Mouse (Mus musculus): ENCODE measurements at regions not wholly inside any gene's neighbourhood (a gene's known extent, or its start where the extent isn't known, plus 50 kb on each side); places are given as distances from the start of the nearest gene placed in this dataset.

DNA sequence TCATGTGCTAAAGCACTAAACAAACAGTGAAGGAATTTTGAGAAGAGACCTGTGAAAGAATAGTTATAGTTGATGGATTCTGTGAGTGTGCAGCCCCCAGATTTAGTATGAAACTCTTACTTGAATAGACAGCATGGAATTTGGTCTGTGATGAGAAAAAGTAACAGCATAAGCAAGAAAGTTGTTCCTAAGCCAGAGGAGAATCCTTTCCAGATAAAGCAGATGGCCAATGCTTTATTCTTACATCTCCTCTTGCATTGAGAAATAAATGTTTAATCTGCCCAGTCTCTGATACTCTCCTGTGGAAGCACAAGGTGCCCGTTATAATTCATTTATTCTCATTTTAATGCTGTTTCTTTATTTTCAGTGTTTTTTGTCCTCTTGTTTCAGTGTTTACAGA, 263.5 kb downstream of the Tecrl start:
- H3K36me3 ChIP-seq (ENCODE audit: control insufficient read depth, insufficient read depth, low read length), result no peaks in the 10 kb centered on the region
- H3K4me1 ChIP-seq (ENCODE audit: control insufficient read depth, insufficient read depth, low read length), result no peaks in the 10 kb centered on the region
- no peak for ATAC-seq (ENCODE audit: insufficient number of reproducible peaks, insufficient read depth, low FRiP score, low read depth)
- H3K9ac ChIP-seq (replicated peaks; ENCODE audit: low read depth, low read length), result no peak overlapping the region
- no peaks in the 10 kb centered on the region for H3K27me3 ChIP-seq (ENCODE audit: control insufficient read depth, insufficient read depth, low read length)
- H3K27ac ChIP-seq (ENCODE audit: low read length), result no peak overlapping the region
- WGBS, result 98% methylated on average over 1 of the region's 1 CpGs
- H3K4me3 ChIP-seq (ENCODE audit: low read depth, low read length), result no peak overlapping the region
- no peaks in the 10 kb centered on the region for H3K9me3 ChIP-seq (ENCODE audit: control insufficient read depth, low read depth, low read length)
- H3K4me2 ChIP-seq (replicated peaks; ENCODE audit: low read depth, low read length), result no peak overlapping the region

DNA sequence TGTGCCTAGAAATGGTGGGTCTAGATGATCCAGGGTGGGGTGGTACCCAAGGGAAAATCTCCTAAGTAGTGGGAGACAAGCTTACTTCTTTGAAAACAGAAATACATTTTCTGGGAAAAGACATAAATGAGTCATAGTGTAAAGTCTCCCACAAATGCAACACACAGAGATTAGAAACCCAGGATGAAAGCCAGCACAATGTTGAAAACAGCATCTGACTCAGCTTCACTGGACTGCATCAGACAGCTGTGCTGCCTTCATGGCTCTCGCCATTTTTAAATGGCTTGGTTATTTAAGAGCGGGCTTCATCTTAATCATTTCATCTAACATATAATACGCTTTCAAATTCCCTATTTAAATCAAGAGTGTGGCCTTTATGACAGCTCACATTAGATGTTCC, 300.2 kb downstream of the Tecrl start:
- Histone ChIP-seq H3K4me2 (replicated peaks; ENCODE audit: low read depth, low read length) (no peak overlapping the region), H3K4me3 (ENCODE audit: low read depth, low read length) (no peak overlapping the region), H3K27ac (ENCODE audit: low read length) (no peak overlapping the region), H3K36me3 (ENCODE audit: control insufficient read depth, insufficient read depth, low read length) (no peaks in the 10 kb centered on the region), H3K27me3 (ENCODE audit: control insufficient read depth, insufficient read depth, low read length) (no peaks in the 10 kb centered on the region), H3K4me1 (ENCODE audit: control insufficient read depth, insufficient read depth, low read length) (no peaks in the 10 kb centered on the region), H3K9ac (replicated peaks; ENCODE audit: low read depth, low read length) (no peak overlapping the region), H3K9me3 (ENCODE audit: control insufficient read depth, low read depth, low read length) (no peaks in the 10 kb centered on the region)
- 79% methylated on average over 3 of the region's 3 CpGs for WGBS
- no peak for ATAC-seq (ENCODE audit: insufficient number of reproducible peaks, insufficient read depth, low FRiP score, low read depth)

DNA sequence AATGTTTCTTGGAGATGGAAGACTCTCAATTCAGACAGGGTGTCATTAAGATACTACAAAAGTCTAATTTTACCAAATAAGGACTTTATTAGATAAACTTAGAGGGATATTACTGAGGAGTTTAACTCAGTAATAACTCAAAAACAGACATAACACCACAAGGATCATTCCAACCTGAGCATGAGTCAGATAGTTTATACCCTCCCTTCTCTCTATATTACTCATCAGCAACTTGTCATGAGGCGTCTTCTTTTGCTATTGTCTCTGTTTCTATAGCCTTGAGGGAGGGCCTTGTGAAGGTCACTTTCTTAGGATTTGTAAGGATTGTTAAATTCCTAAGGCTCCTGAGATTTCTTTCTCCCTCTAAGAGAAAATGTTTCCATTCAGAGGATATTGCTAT, 307.8 kb downstream of the Tecrl start:
- Histone ChIP-seq H3K9me3 (ENCODE audit: control insufficient read depth, low read depth, low read length) (no peaks in the 10 kb centered on the region), H3K4me3 (ENCODE audit: low read depth, low read length) (no peak overlapping the region), H3K27me3 (ENCODE audit: control insufficient read depth, insufficient read depth, low read length) (no peaks in the 10 kb centered on the region), H3K27ac (ENCODE audit: low read length) (no peak overlapping the region), H3K4me1 (ENCODE audit: control insufficient read depth, insufficient read depth, low read length) (no peaks in the 10 kb centered on the region), H3K9ac (replicated peaks; ENCODE audit: low read depth, low read length) (no peak overlapping the region), H3K36me3 (ENCODE audit: control insufficient read depth, insufficient read depth, low read length) (no peaks in the 10 kb centered on the region), H3K4me2 (replicated peaks; ENCODE audit: low read depth, low read length) (no peak overlapping the region)
- no peak for ATAC-seq (ENCODE audit: insufficient number of reproducible peaks, insufficient read depth, low FRiP score, low read depth)
- 79% methylated on average over 1 of the region's 1 CpGs for WGBS

DNA sequence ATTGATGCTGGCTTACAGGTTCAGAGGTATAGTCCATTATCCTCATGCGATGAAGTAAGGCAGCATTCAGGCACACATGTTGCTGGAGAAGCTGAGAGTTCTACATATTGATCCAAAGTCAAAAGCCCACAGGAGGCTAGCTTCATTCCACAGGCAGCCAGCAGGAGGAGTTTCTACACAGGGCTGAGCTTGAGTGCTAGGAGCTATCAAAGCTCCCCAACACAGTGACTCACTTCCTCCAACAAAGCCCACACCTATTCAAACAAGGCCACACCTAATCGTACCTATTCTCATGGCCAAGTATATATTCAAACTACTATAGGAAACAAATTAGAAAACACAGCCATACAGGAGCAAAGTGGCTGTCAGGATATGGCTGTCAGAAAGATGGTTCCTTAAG, 325.3 kb downstream of the Tecrl start:
- Histone ChIP-seq H3K27me3 (ENCODE audit: control insufficient read depth, insufficient read depth, low read length) (no peaks in the 10 kb centered on the region), H3K9ac (replicated peaks; ENCODE audit: low read depth, low read length) (no peak overlapping the region), H3K36me3 (ENCODE audit: control insufficient read depth, insufficient read depth, low read length) (no peaks in the 10 kb centered on the region), H3K9me3 (ENCODE audit: control insufficient read depth, low read depth, low read length) (no peaks in the 10 kb centered on the region), H3K27ac (ENCODE audit: low read length) (no peak overlapping the region), H3K4me3 (ENCODE audit: low read depth, low read length) (no peak overlapping the region), H3K4me1 (ENCODE audit: control insufficient read depth, insufficient read depth, low read length) (no peaks in the 10 kb centered on the region), H3K4me2 (replicated peaks; ENCODE audit: low read depth, low read length) (no peak overlapping the region)
- ATAC-seq (ENCODE audit: insufficient number of reproducible peaks, insufficient read depth, low FRiP score, low read depth), result 0 out of 2 replicates have a peak, but pooled peaks have one; percentile 49
- 79% methylated on average over 2 of the region's 2 CpGs for WGBS

DNA sequence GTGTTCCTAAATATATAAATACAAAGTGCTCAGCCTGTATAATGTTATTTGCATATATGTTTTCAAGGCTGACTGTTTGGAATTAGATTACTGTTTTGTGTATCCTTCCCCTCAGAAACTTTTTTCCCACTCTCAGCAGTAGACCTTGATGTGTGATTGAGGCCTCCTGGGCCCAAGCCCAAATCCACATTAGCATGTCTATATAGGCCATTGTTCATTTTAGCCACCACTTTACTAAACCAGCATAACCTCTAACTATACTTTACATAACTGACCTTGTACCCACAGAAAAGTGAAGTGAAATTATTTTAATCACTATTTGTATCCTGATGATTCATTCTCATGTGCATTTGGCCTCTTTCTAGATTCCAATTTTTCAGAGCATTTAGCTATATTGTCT, 349.0 kb downstream of the Tecrl start:
- Histone ChIP-seq H3K4me1 (ENCODE audit: control insufficient read depth, insufficient read depth, low read length) (no peaks in the 10 kb centered on the region), H3K36me3 (ENCODE audit: control insufficient read depth, insufficient read depth, low read length) (no peaks in the 10 kb centered on the region), H3K9ac (replicated peaks; ENCODE audit: low read depth, low read length) (no peak overlapping the region), H3K4me3 (ENCODE audit: low read depth, low read length) (no peak overlapping the region), H3K27ac (ENCODE audit: low read length) (no peak overlapping the region), H3K4me2 (replicated peaks; ENCODE audit: low read depth, low read length) (no peak overlapping the region), H3K9me3 (ENCODE audit: control insufficient read depth, low read depth, low read length) (no peaks in the 10 kb centered on the region), H3K27me3 (ENCODE audit: control insufficient read depth, insufficient read depth, low read length) (no peaks in the 10 kb centered on the region)
- ATAC-seq (ENCODE audit: insufficient number of reproducible peaks, insufficient read depth, low FRiP score, low read depth), result no peak

DNA sequence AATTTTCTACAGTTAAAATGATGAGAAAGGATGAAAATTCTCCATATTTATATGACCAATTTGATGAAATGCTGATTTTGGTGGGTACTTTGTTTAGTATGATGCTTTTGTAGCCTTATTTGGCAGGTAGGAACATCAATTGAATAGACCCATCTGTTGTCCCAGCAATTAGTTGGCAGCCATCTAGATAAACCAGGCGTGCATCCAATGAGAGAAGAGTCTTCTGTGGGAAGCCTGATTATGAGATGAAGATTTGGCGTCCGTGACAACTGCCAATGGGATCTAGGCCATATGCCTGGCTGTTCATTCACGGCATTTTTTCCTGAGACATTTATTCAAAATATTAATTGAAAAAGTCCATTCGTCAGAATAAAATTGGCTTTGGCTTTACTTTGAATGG, 365.9 kb downstream of the Tecrl start:
- Histone ChIP-seq H3K4me3 (ENCODE audit: low read depth, low read length) (no peak overlapping the region), H3K4me1 (ENCODE audit: control insufficient read depth, insufficient read depth, low read length) (no peaks in the 10 kb centered on the region), H3K9ac (replicated peaks; ENCODE audit: low read depth, low read length) (no peak overlapping the region), H3K4me2 (replicated peaks; ENCODE audit: low read depth, low read length) (no peak overlapping the region), H3K9me3 (ENCODE audit: control insufficient read depth, low read depth, low read length) (no peaks in the 10 kb centered on the region), H3K36me3 (ENCODE audit: control insufficient read depth, insufficient read depth, low read length) (no peaks in the 10 kb centered on the region), H3K27me3 (ENCODE audit: control insufficient read depth, insufficient read depth, low read length) (no peaks in the 10 kb centered on the region), H3K27ac (ENCODE audit: low read length) (no peak overlapping the region)
- 79% methylated on average over 5 of the region's 5 CpGs for WGBS
- no peak for ATAC-seq (ENCODE audit: insufficient number of reproducible peaks, insufficient read depth, low FRiP score, low read depth)

DNA sequence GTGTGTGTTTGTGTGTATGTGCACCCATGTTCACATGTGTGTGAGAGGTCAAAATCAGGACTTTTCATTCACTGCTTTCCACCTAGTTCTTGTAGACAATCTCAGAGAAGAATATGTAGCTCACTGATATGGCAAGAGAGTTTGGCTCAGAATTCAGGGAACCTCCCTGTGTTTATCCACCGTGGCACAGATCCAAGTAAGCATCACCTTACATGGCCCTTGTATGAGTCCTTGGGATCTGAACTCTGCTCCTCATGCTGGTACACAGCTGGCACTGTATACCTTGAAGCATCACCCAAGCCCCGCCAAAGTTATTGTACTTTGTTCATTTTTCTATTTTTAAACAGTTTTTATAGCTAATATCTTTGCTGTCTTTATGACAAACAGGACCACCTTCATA, 385.7 kb downstream of the Tecrl start:
- H3K27me3 ChIP-seq (ENCODE audit: control insufficient read depth, insufficient read depth, low read length), result no peaks in the 10 kb centered on the region
- H3K36me3 ChIP-seq (ENCODE audit: control insufficient read depth, insufficient read depth, low read length), result no peaks in the 10 kb centered on the region
- no peaks in the 10 kb centered on the region for H3K4me1 ChIP-seq (ENCODE audit: control insufficient read depth, insufficient read depth, low read length)
- no peak for ATAC-seq (ENCODE audit: insufficient number of reproducible peaks, insufficient read depth, low FRiP score, low read depth)
- no peaks in the 10 kb centered on the region for H3K9me3 ChIP-seq (ENCODE audit: control insufficient read depth, low read depth, low read length)
- H3K4me3 ChIP-seq (ENCODE audit: low read depth, low read length), result no peak overlapping the region
- no peak overlapping the region for H3K27ac ChIP-seq (ENCODE audit: low read length)
- H3K9ac ChIP-seq (replicated peaks; ENCODE audit: low read depth, low read length), result no peak overlapping the region
- 69% methylated on average over 2 of the region's 2 CpGs for WGBS
- H3K4me2 ChIP-seq (replicated peaks; ENCODE audit: low read depth, low read length), result no peak overlapping the region

DNA sequence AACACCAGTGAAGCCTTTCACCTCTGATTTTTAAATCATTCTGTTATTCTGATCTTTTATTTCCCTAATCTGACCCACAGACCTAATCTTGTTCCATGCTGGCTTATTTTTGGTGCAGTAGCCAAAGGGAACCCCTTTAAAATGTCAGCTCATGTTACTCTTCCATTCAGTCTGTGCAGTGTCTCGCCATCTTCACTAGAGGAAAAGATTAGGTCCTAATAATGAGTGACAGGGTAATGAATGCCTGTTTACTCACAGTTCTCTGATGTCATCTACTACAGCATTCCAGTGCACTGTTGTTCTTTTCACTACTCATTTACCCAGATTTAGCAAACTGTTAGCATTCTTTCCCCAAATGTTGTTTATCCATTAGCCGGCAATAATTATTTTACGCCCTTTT, 388.2 kb downstream of the Tecrl start:
- no peak overlapping the region for H3K4me2 ChIP-seq (replicated peaks; ENCODE audit: low read depth, low read length)
- ATAC-seq (ENCODE audit: insufficient number of reproducible peaks, insufficient read depth, low FRiP score, low read depth), result no peak
- no peak overlapping the region for H3K9ac ChIP-seq (replicated peaks; ENCODE audit: low read depth, low read length)
- no peak overlapping the region for H3K27ac ChIP-seq (ENCODE audit: low read length)
- no peaks in the 10 kb centered on the region for H3K4me1 ChIP-seq (ENCODE audit: control insufficient read depth, insufficient read depth, low read length)
- H3K27me3 ChIP-seq (ENCODE audit: control insufficient read depth, insufficient read depth, low read length), result no peaks in the 10 kb centered on the region
- no peaks in the 10 kb centered on the region for H3K9me3 ChIP-seq (ENCODE audit: control insufficient read depth, low read depth, low read length)
- H3K4me3 ChIP-seq (ENCODE audit: low read depth, low read length), result no peak overlapping the region
- WGBS, result 59% methylated on average over 3 of the region's 3 CpGs
- no peaks in the 10 kb centered on the region for H3K36me3 ChIP-seq (ENCODE audit: control insufficient read depth, insufficient read depth, low read length)

DNA sequence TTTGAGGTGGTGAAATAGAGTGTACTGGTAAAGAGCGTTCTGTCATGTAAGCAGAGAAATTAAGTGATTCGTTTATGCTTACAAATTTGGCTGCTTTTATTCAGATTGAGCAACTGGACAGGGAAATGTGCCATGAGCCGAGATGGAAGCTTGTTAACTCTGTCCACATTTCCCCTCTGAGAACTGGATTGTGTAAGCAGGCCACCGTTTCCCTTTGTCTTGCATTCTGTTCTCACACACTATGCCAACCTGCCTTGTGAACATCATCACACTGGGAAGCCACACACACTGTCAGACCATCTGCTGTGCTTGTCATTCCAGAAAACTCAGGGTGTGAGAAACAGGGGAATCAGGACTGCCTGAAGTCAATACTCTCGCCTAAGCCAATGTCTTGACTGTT, 388.8 kb downstream of the Tecrl start:
- Histone ChIP-seq H3K27me3 (ENCODE audit: control insufficient read depth, insufficient read depth, low read length) (no peaks in the 10 kb centered on the region), H3K9ac (replicated peaks; ENCODE audit: low read depth, low read length) (no peak overlapping the region), H3K4me2 (replicated peaks; ENCODE audit: low read depth, low read length) (no peak overlapping the region), H3K4me3 (ENCODE audit: low read depth, low read length) (no peak overlapping the region), H3K36me3 (ENCODE audit: control insufficient read depth, insufficient read depth, low read length) (no peaks in the 10 kb centered on the region), H3K27ac (ENCODE audit: low read length) (no peak overlapping the region), H3K9me3 (ENCODE audit: control insufficient read depth, low read depth, low read length) (no peaks in the 10 kb centered on the region), H3K4me1 (ENCODE audit: control insufficient read depth, insufficient read depth, low read length) (no peaks in the 10 kb centered on the region)
- no peak for ATAC-seq (ENCODE audit: insufficient number of reproducible peaks, insufficient read depth, low FRiP score, low read depth)
- WGBS, result 73% methylated on average over 5 of the region's 5 CpGs

Data from stomach, embryonic 14.5 days (tissue).